ENCODE assay signal across 13 mouse cellular contexts in the genomic region with DNA sequence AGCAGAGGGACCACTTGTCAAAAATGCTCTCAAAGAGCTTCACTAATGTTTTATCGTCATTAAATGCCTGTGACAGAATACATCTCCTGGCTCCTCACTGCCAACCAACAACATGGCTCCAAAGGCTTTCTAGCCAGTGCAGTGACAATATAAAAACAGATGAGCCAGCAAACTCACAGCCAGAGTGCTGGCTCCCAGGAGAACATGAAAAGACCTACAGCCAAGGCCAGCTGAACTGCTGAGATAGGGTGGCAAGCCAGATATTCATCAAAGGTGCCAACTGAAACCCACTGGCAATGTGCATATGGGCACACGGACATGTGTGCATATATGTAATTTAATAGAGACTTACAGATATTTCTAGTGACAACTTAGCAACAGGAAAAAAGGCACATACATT.
"Had no signal": no experiment of that assay in that cellular context is flagged by ENCODE, and none has a peak within 500 bp of the region (broad histone marks: within the 10 kb centered on the region; RNA-seq: fewer than 3 reads in every experiment).

No protein-coding gene starts in this region.

- H3K27me3 ChIP-seq: kidney, embryonic 15.5 days; limb, embryonic 15.5 days; liver, embryonic 12.5 days; midbrain, embryonic 12.5 days; stomach, embryonic 15.5 days had no signal

- H3K27ac ChIP-seq: kidney, embryonic 15.5 days; limb, embryonic 15.5 days; liver, embryonic 12.5 days; midbrain, embryonic 12.5 days; stomach, embryonic 15.5 days had no signal

- ATAC-seq: liver, embryonic 12.5 days had no signal

- H3K9me3 ChIP-seq: kidney, embryonic 15.5 days; limb, embryonic 15.5 days; liver, embryonic 12.5 days; midbrain, embryonic 12.5 days; stomach, embryonic 15.5 days had no signal

- H3K4me1 ChIP-seq: limb, embryonic 15.5 days; stomach, embryonic 15.5 days had no signal

- H3K9ac ChIP-seq: kidney, embryonic 15.5 days; limb, embryonic 15.5 days; liver, embryonic 12.5 days; lung, embryonic 14.5 days; midbrain, embryonic 12.5 days; stomach, embryonic 15.5 days had no signal

- DNase-seq: kidney, adult 18-20 months; kidney, postnatal 14 days; lung, embryonic 14.5 days; lung, postnatal 10 days; lung, postnatal 4 days; right cerebral cortex, postnatal 14 days; thymus, adult 2 months; thymus, postnatal 25 days had no signal

- H3K4me3 ChIP-seq: kidney, embryonic 15.5 days; limb, embryonic 15.5 days; liver, embryonic 12.5 days; midbrain, embryonic 12.5 days; stomach, embryonic 15.5 days had no signal

- H3K36me3 ChIP-seq: kidney, embryonic 15.5 days; limb, embryonic 15.5 days; liver, embryonic 12.5 days; midbrain, embryonic 12.5 days; stomach, embryonic 15.5 days had no signal

- H3K4me2 ChIP-seq: kidney, embryonic 15.5 days; limb, embryonic 15.5 days; liver, embryonic 12.5 days; lung, embryonic 14.5 days; midbrain, embryonic 12.5 days; stomach, embryonic 15.5 days had no signal
